Mouse (Mus musculus): Measurements from ENCODE around the gene Psmc5.

Gene Psmc5

GRCm38 (mm10) chr11:106269060-106269431, 13.1 kb downstream of the Psmc5 start:
- DNase-seq, result peak; percentile 81

GRCm38 (mm10) chr11:106271131-106271793, 15.3 kb downstream of the Psmc5 start:
- peak; percentile 76 for DNase-seq

GRCm38 (mm10) chr11:106271794-106272643, 16.1 kb downstream of the Psmc5 start:
- DNase-seq, result peak; percentile 76

GRCm38 (mm10) chr11:106272644-106273310, 16.8 kb downstream of the Psmc5 start, which contains the start of gene Smarcd2:
Gene Smarcd2, minus strand, starts transcription at chr11:106272972.
- DNase-seq, result peak; percentile 100

- DNase-seq, result no peak
Measured at GRCm38 (mm10) chr11:106273311-106273684, 17.3 kb downstream of the Psmc5 start.

- peak; percentile 55 for DNase-seq
Measured at GRCm38 (mm10) chr11:106273811-106274210, 17.9 kb downstream of the Psmc5 start.

- DNase-seq, result peak; percentile 58
Measured at GRCm38 (mm10) chr11:106274374-106274773, 18.4 kb downstream of the Psmc5 start.

- peak; percentile 66 for DNase-seq
Measured at GRCm38 (mm10) chr11:106274971-106275411, 19.0 kb downstream of the Psmc5 start.

- DNase-seq, result peak; percentile 93
Measured at GRCm38 (mm10) chr11:106276454-106276853, 20.5 kb downstream of the Psmc5 start, which contains the start of gene Tcam1. Gene Tcam1, plus strand, starts transcription at chr11:106276672.

- peak; percentile 49 for DNase-seq
Measured at GRCm38 (mm10) chr11:106282452-106282851, 26.5 kb downstream of the Psmc5 start.

- peak; percentile 76 for DNase-seq
Measured at GRCm38 (mm10) chr11:106283371-106283770, 27.4 kb downstream of the Psmc5 start.

- DNase-seq, result peak; percentile 58
Measured at GRCm38 (mm10) chr11:106284126-106284525, 28.2 kb downstream of the Psmc5 start.

- no peak for DNase-seq
Measured at GRCm38 (mm10) chr11:106286206-106286605, 30.3 kb downstream of the Psmc5 start.

- DNase-seq, result peak; percentile 91
Measured at GRCm38 (mm10) chr11:106286987-106287386, 31.0 kb downstream of the Psmc5 start.

- peak; percentile 95 for DNase-seq
Measured at GRCm38 (mm10) chr11:106289369-106289768, 33.4 kb downstream of the Psmc5 start.

- peak; percentile 58 for DNase-seq
Measured at GRCm38 (mm10) chr11:106290376-106290775, 34.4 kb downstream of the Psmc5 start.

GRCm38 (mm10) chr11:106291861-106292260, 35.9 kb downstream of the Psmc5 start:
- DNase-seq, result peak; percentile 93

- no peak for DNase-seq
Measured at GRCm38 (mm10) chr11:106301765-106302164, 45.8 kb downstream of the Psmc5 start, which contains the start of gene Gh. Gene Gh, minus strand, starts transcription at chr11:106301865.

- peak; percentile 47 for DNase-seq
Measured at GRCm38 (mm10) chr11:106302634-106303033, 46.7 kb downstream of the Psmc5 start.

GRCm38 (mm10) chr11:106305348-106306064, 49.6 kb downstream of the Psmc5 start:
- DNase-seq, result no peak

GRCm38 (mm10) chr11:106306065-106306385, 50.1 kb downstream of the Psmc5 start:
- no peak for DNase-seq

GRCm38 (mm10) chr11:106306758-106307157, 50.8 kb downstream of the Psmc5 start:
- no peak for DNase-seq

GRCm38 (mm10) chr11:106307432-106307831, 51.5 kb downstream of the Psmc5 start:
- DNase-seq, result no peak

All from cerebellum, adult 9-11 months (tissue).